Mouse (Mus musculus) lung, postnatal 4 days (tissue): ENCODE measurements around the gene Hunk.
A peak's percentile ranks its signal among the peaks of the same experiment; 100 is the strongest.

ENCODE experiments used
- DNase-seq, 2 experiments: peaks; one replicate each; pipeline ENCODE4 v3.0.0; 2021

Hunk gene

GRCm38 (mm10) chr16:90511551-90512296, 125.9 kb downstream of the Hunk start:
- DNase-seq: peak; percentile 65 to 83

GRCm38 (mm10) chr16:90517041-90517440, 131.2 kb downstream of the Hunk start:
- DNase-seq: peak in 1 of 2 experiments; percentile 42

- peak; percentile 39 to 79 for DNase-seq
These were observed 132.4 kb downstream of the Hunk start for GRCm38 (mm10) chr16:90518232-90518631.

- peak in 1 of 2 experiments; percentile 49 for DNase-seq
These were observed 133.0 kb downstream of the Hunk start for GRCm38 (mm10) chr16:90518732-90519295.

GRCm38 (mm10) chr16:90521191-90521950, 135.6 kb downstream of the Hunk start:
- no peak for DNase-seq

- DNase-seq: no peak
These were observed 136.1 kb downstream of the Hunk start for GRCm38 (mm10) chr16:90521951-90522255.

- DNase-seq: no peak
These were observed 136.8 kb downstream of the Hunk start for GRCm38 (mm10) chr16:90522575-90522974.

- no peak for DNase-seq
These were observed 137.6 kb downstream of the Hunk start for GRCm38 (mm10) chr16:90523373-90523772.

GRCm38 (mm10) chr16:90523894-90524293, 138.1 kb downstream of the Hunk start:
- no peak for DNase-seq

GRCm38 (mm10) chr16:90524393-90524792, 138.6 kb downstream of the Hunk start:
- no peak for DNase-seq

- DNase-seq: no peak
These were observed 147.4 kb downstream of the Hunk start for GRCm38 (mm10) chr16:90533119-90533673.

- no peak for DNase-seq
These were observed 148.8 kb downstream of the Hunk start for GRCm38 (mm10) chr16:90534591-90534990.

- DNase-seq: no peak
These were observed 153.1 kb downstream of the Hunk start for GRCm38 (mm10) chr16:90538926-90539325.

- no peak for DNase-seq
These were observed 155.4 kb downstream of the Hunk start for GRCm38 (mm10) chr16:90541191-90541590.

- DNase-seq: peak; percentile 33 to 81
These were observed 156.6 kb downstream of the Hunk start for GRCm38 (mm10) chr16:90542383-90542782.

- DNase-seq: no peak
These were observed 158.4 kb downstream of the Hunk start for GRCm38 (mm10) chr16:90544175-90544574.

- DNase-seq: no peak
These were observed 159.7 kb downstream of the Hunk start for GRCm38 (mm10) chr16:90545509-90545908.

- no peak for DNase-seq
These were observed 160.8 kb downstream of the Hunk start for GRCm38 (mm10) chr16:90546591-90546990.

- no peak for DNase-seq
These were observed 162.2 kb downstream of the Hunk start for GRCm38 (mm10) chr16:90547996-90548395.
